In the genomic region with DNA sequence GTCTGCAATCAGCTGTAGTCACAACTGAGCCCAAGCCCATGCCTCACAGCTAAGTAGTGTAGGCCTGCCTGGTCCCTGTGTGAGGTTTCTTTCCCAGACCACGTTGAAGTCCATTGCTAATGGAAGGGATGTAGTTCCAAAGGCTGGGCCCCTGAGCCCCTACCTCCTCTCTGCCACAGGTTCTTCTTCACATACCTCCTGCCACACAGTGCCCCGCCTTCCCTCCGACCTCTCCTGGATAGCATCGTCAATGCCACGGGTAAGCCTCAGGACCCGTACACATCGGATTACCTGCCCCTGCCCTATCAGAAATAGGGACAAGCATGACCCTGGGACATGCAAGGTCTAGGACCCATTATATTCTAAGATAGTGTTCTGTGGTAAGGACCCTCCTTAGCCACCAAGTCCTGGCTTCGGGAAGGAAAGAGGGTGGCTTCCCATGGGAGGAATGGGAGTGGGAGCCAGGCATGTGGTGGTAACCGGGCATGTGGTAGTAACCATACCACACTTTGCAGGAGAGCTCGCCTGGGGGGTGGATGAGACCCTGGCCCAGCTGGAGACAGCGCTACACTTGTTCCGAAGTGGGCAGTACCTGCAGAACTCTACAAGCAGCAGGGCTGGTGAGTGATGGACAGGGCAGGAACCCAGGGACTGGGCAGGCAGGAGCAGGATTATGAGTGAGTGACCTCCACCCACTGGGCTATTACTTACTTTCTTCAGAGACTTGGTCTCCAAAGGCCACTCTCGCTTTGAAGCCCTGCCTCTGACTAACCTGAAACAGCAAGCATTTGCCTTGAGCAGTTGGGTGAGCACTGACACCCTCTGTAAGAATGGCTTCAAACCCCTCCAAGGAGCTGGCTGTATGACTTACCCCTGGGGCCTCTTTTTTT, we compare ENCODE assay signal across 15 mouse cellular contexts. TPM values are rescaled to one million over a fixed set of nuclear protein-coding genes. Genes with fewer than 3 reads are reported as not detected.
DNase-seq lines count a peak whose midpoint lies in the region; ATAC-seq and TF ChIP-seq lines count a peak whose summit lies in the region.
"Had no signal": no experiment of that assay in that cellular context is flagged by ENCODE, and none has a peak within 500 bp of the region (broad histone marks: within the 10 kb centered on the region; RNA-seq: fewer than 3 reads in every experiment).

No protein-coding gene starts in this region.

- TF ChIP-seq CTCF in gastrocnemius, adult 2 months (IDR thresholded peaks at IDR 0.05) = no peak

- no peaks in the 10 kb centered on the region for H3K27me3 ChIP-seq in kidney, embryonic 15.5 days
- H3K27me3 ChIP-seq in intestine, embryonic 14.5 days (replicated peaks; ENCODE audit: control insufficient read depth, insufficient read depth, low read length) = no peaks in the 10 kb centered on the region
- H3K27me3 ChIP-seq in stomach, embryonic 16.5 days (ENCODE audit: control insufficient read depth, insufficient read depth, low read length) = no peaks in the 10 kb centered on the region
- H3K27me3 ChIP-seq: forebrain, embryonic 15.5 days; hindbrain, embryonic 12.5 days had no signal

- H3K9ac ChIP-seq in kidney, embryonic 15.5 days = no peak overlapping the region
- no peak overlapping the region for H3K9ac ChIP-seq in intestine, embryonic 14.5 days (ENCODE audit: low read length)
- H3K9ac ChIP-seq in stomach, embryonic 16.5 days (ENCODE audit: low read length) = peak overlapping the region; percentile 35; the same call in 1 of the 2 replicates
- H3K9ac ChIP-seq: forebrain, embryonic 15.5 days; hindbrain, embryonic 12.5 days; liver, embryonic 14.5 days had no signal

- 58% methylated on average over 13 of the region's 13 CpGs for WGBS in kidney, embryonic 15.5 days
- 71% methylated on average over 13 of the region's 13 CpGs for WGBS in intestine, embryonic 14.5 days
- WGBS in stomach, embryonic 16.5 days = 76% methylated on average over 13 of the region's 13 CpGs

- H3K27ac ChIP-seq in gastrocnemius, adult 2 months = peak overlapping the region; percentile 94
- H3K27ac ChIP-seq in kidney, embryonic 15.5 days = peak overlapping the region; percentile 89
- H3K27ac ChIP-seq in intestine, embryonic 14.5 days (ENCODE audit: low read depth) = peak overlapping the region; percentile 71
- peak overlapping the region; percentile 88 for H3K27ac ChIP-seq in stomach, embryonic 16.5 days (ENCODE audit: low read length)
- H3K27ac ChIP-seq: forebrain, embryonic 15.5 days; liver, embryonic 14.5 days had no signal

- DNase-seq in gastrocnemius, adult 2 months = peak; percentile 45
- no peak for DNase-seq in gastrocnemius, postnatal 25 days
- DNase-seq in kidney, postnatal 25 days = no peak
- DNase-seq in intestine, embryonic 14.5 days (ENCODE audit: low spot score) = no peak
- no peak for DNase-seq in cerebellum, adult 18-20 months
- DNase-seq: B cell, adult 2 months; cerebellum, adult 11-12 months; lung, postnatal 10 days; thymus, postnatal 4 days had no signal

- H3K4me3 ChIP-seq in gastrocnemius, adult 2 months = peak overlapping the region; percentile 59
- no peak overlapping the region for H3K4me3 ChIP-seq in kidney, embryonic 15.5 days (replicated peaks)
- H3K4me3 ChIP-seq in intestine, embryonic 14.5 days (ENCODE audit: low read depth, low read length) = no peak overlapping the region
- no peak overlapping the region for H3K4me3 ChIP-seq in stomach, embryonic 16.5 days (replicated peaks; ENCODE audit: low read length)
- H3K4me3 ChIP-seq: forebrain, embryonic 15.5 days; hindbrain, embryonic 12.5 days had no signal

- H3K4me2 ChIP-seq in kidney, embryonic 15.5 days = no peak overlapping the region
- no peak overlapping the region; the same call in 1 of the 2 replicates for H3K4me2 ChIP-seq in intestine, embryonic 14.5 days (ENCODE audit: low read length)
- no peak overlapping the region for H3K4me2 ChIP-seq in stomach, embryonic 16.5 days (ENCODE audit: low read depth, low read length)
- H3K4me2 ChIP-seq: forebrain, embryonic 15.5 days; hindbrain, embryonic 12.5 days had no signal

- peak; percentile 11; the same call in 1 of the 2 replicates for ATAC-seq in kidney, embryonic 15.5 days (replicated peaks; ENCODE audit: low FRiP score)
- ATAC-seq in intestine, embryonic 14.5 days (replicated peaks; ENCODE audit: low FRiP score, low TSS enrichment, low read depth) = peak; percentile 3; the same call in 1 of the 2 replicates
- no peak for ATAC-seq in stomach, embryonic 16.5 days (ENCODE audit: insufficient read depth, low FRiP score)
- ATAC-seq: forebrain, embryonic 15.5 days had no signal

- H3K36me3 ChIP-seq in kidney, embryonic 15.5 days = peaks cover 60% of the 10 kb centered on the region
- peaks cover 60% of the 10 kb centered on the region for H3K36me3 ChIP-seq in intestine, embryonic 14.5 days (ENCODE audit: control insufficient read depth, insufficient read depth, low read length)
- peaks cover 21% of the 10 kb centered on the region for H3K36me3 ChIP-seq in stomach, embryonic 16.5 days (ENCODE audit: control insufficient read depth, insufficient read depth, low read length)

- intact Hi-C loops in gastrocnemius, adult 2 months (cut with DNase I) = no loop called here

- H3K4me1 ChIP-seq in kidney, embryonic 15.5 days = peaks cover 94% of the 10 kb centered on the region
- H3K4me1 ChIP-seq in intestine, embryonic 14.5 days (replicated peaks; ENCODE audit: control insufficient read depth, insufficient read depth, low read length) = peaks cover 59% of the 10 kb centered on the region
- H3K4me1 ChIP-seq in stomach, embryonic 16.5 days (ENCODE audit: control insufficient read depth, insufficient read depth, low read length) = peaks cover 48% of the 10 kb centered on the region

- H3K9me3 ChIP-seq in kidney, embryonic 15.5 days (replicated peaks) = no peaks in the 10 kb centered on the region
- H3K9me3 ChIP-seq in intestine, embryonic 14.5 days (ENCODE audit: control insufficient read depth, low read length) = no peaks in the 10 kb centered on the region
- H3K9me3 ChIP-seq in stomach, embryonic 16.5 days (replicated peaks; ENCODE audit: control insufficient read depth, low read length) = no peaks in the 10 kb centered on the region
- H3K9me3 ChIP-seq: forebrain, embryonic 15.5 days; hindbrain, embryonic 12.5 days had no signal

RNA-seq across cellular contexts. Expression of a gene that starts 6.8 kb away (rescaled TPM):
- 100 to 1,000 TPM in 1 of 2 experiments, 10 to 100 TPM in 1; 96.3 to 115 TPM for total RNA-seq in gastrocnemius, adult 2 months (2021)
- total RNA-seq in gastrocnemius, postnatal 25 days (2021) = 10 to 100 TPM; 51.3 to 98.7 TPM
- polyA plus RNA-seq in kidney, embryonic 15.5 days (2015; fragmentation: Nextera tagmentation; extraction: Ambion mirVana) = 29.3 and 33.2 TPM in 2 replicates
- polyA plus RNA-seq in intestine, embryonic 14.5 days (2014; fragmentation: Nextera tagmentation; extraction: Ambion mirVana) = 33.3 and 44.2 TPM in 2 replicates
- polyA plus RNA-seq in stomach, embryonic 16.5 days (2015; fragmentation: Nextera tagmentation; extraction: Ambion mirVana) = 16.2 and 16.4 TPM in 2 replicates
- total RNA-seq: megakaryocyte-erythroid progenitor cell, adult 5-6 weeks had no signal
